10 mouse cellular contexts compared by ENCODE assay signal in genomic region chr14:25474732-25475131, GRCm38 (mm10). TPM values are rescaled to one million over a fixed set of nuclear protein-coding genes. Genes with fewer than 3 reads are reported as not detected.
A peak's percentile ranks its signal among the peaks of the same experiment; 100 is the strongest.
DNase-seq lines count a peak whose midpoint lies in the region; ATAC-seq and TF ChIP-seq lines count a peak whose summit lies in the region.
"Had no signal": no experiment of that assay in that cellular context is flagged by ENCODE, and none has a peak within 500 bp of the region (broad histone marks: within the 10 kb centered on the region; RNA-seq: fewer than 3 reads in every experiment).

No protein-coding gene starts in this region.

- intact Hi-C loops in gastrocnemius, adult 2 months (cut with DNase I) = loop anchor here (5.0 kb wide), 1 partner anchor 38 kb away; no protein-coding TSS in a partner anchor

- no peak overlapping the region for H3K4me2 ChIP-seq in lung, postnatal 0 days (replicated peaks; ENCODE audit: low read depth, low read length)
- no peak overlapping the region for H3K4me2 ChIP-seq in forebrain, postnatal 0 days (ENCODE audit: low read depth)
- H3K4me2 ChIP-seq: neural tube, embryonic 15.5 days had no signal

- peaks cover 50% of the 10 kb centered on the region for H3K4me1 ChIP-seq in lung, postnatal 0 days (ENCODE audit: insufficient read depth, low read depth, low read length)
- peaks cover 30% of the 10 kb centered on the region for H3K4me1 ChIP-seq in forebrain, postnatal 0 days (ENCODE audit: insufficient read depth)

- no peak for TF ChIP-seq EP300 in lung, postnatal 0 days (IDR thresholded peaks at IDR 0.05)

- H3K9ac ChIP-seq in lung, postnatal 0 days (replicated peaks; ENCODE audit: low read depth) = no peak overlapping the region
- H3K9ac ChIP-seq in forebrain, postnatal 0 days = no peak overlapping the region
- H3K9ac ChIP-seq: neural tube, embryonic 15.5 days had no signal

- DNase-seq in gastrocnemius, adult 2 months = peak; percentile 39
- DNase-seq in gastrocnemius, postnatal 4 days (ENCODE audit: low spot score in 2 of 2) = no peak
- no peak for DNase-seq in lung, postnatal 0 days (ENCODE audit: low spot score)
- DNase-seq in lung, adult 18-20 months = no peak
- DNase-seq in forebrain, postnatal 0 days = no peak
- DNase-seq in splenic B cell, adult 2 months (ENCODE audit: low read depth, low spot score) = peak; percentile 46
- no peak for DNase-seq in urinary bladder, postnatal 36 days (ENCODE audit: low spot score in 2 of 2)
- no peak for DNase-seq in urinary bladder, postnatal 14 days (ENCODE audit: low spot score)
- DNase-seq: adrenal gland, postnatal 36 days had no signal

- no peak for TF ChIP-seq CTCF in gastrocnemius, adult 2 months (IDR thresholded peaks at IDR 0.05)
- TF ChIP-seq CTCF in lung, postnatal 0 days (IDR thresholded peaks at IDR 0.05) = no peak
- no peak for TF ChIP-seq CTCF in forebrain, postnatal 0 days (IDR thresholded peaks at IDR 0.05; ENCODE audit: low read depth)

- peak overlapping the region; percentile 92 for H3K27ac ChIP-seq in gastrocnemius, adult 2 months
- H3K27ac ChIP-seq in lung, postnatal 0 days (ENCODE audit: low read length) = peak overlapping the region; percentile 54
- 0 out of 2 replicates have a peak overlapping the region, but pooled peaks have one; percentile 40 for H3K27ac ChIP-seq in forebrain, postnatal 0 days (ENCODE audit: low read depth, low read length)

- no peaks in the 10 kb centered on the region for H3K9me3 ChIP-seq in lung, postnatal 0 days (ENCODE audit: low read length)
- no peaks in the 10 kb centered on the region for H3K9me3 ChIP-seq in forebrain, postnatal 0 days (ENCODE audit: low read length)
- H3K9me3 ChIP-seq: neural tube, embryonic 15.5 days had no signal

- no peaks in the 10 kb centered on the region; the same call in none of the 2 replicates for H3K36me3 ChIP-seq in lung, postnatal 0 days (ENCODE audit: insufficient read depth, low read length)
- H3K36me3 ChIP-seq in forebrain, postnatal 0 days (ENCODE audit: insufficient read depth) = no peaks in the 10 kb centered on the region
- H3K36me3 ChIP-seq in splenic B cell, adult 2 months (ENCODE audit: control insufficient read depth, insufficient read depth, low read length, poor library complexity, severe bottlenecking) = no peaks in the 10 kb centered on the region
- H3K36me3 ChIP-seq: neural tube, embryonic 15.5 days had no signal

- WGBS in lung, postnatal 0 days = 50% methylated on average over 6 of the region's 6 CpGs
- 58% methylated on average over 6 of the region's 6 CpGs for WGBS in forebrain, postnatal 0 days

- ATAC-seq in lung, postnatal 0 days = no peak
- no peak for ATAC-seq in forebrain, postnatal 0 days

- H3K27me3 ChIP-seq in lung, postnatal 0 days (replicated peaks; ENCODE audit: insufficient read depth, low read length) = no peaks in the 10 kb centered on the region
- no peaks in the 10 kb centered on the region for H3K27me3 ChIP-seq in forebrain, postnatal 0 days (ENCODE audit: insufficient read depth, low read length)
- no peaks in the 10 kb centered on the region for H3K27me3 ChIP-seq in splenic B cell, adult 2 months (ENCODE audit: control insufficient read depth, insufficient read depth, low read length, poor library complexity, severe bottlenecking)
- H3K27me3 ChIP-seq: neural tube, embryonic 15.5 days had no signal

- H3K4me3 ChIP-seq in gastrocnemius, adult 2 months = 0 out of 2 replicates have a peak overlapping the region, but pooled peaks have one; percentile 7
- no peak overlapping the region for H3K4me3 ChIP-seq in lung, postnatal 0 days (ENCODE audit: low read depth, low read length)
- no peak overlapping the region for H3K4me3 ChIP-seq in forebrain, postnatal 0 days (ENCODE audit: low read depth, low read length)
- H3K4me3 ChIP-seq: neural tube, embryonic 15.5 days had no signal

RNA-seq across cellular contexts. Expression of gene Zmiz1, which starts 15.7 kb away (rescaled TPM):
- total RNA-seq in gastrocnemius, adult 2 months (2021) = 10 to 100 TPM; 27.4 to 34.5 TPM
- total RNA-seq in gastrocnemius, postnatal 4 days (2021) = 10 to 100 TPM; 53.8 to 55.2 TPM
- 18.0 and 20.2 TPM in 2 replicates for polyA plus RNA-seq in lung, postnatal 0 days (2015; fragmentation: Nextera tagmentation; extraction: Ambion mirVana)
- total RNA-seq in forebrain, postnatal 0 days (2014; rRNA removed) = 48.5 and 75.6 TPM in 2 replicates
- polyA plus RNA-seq in forebrain, postnatal 0 days (2015; fragmentation: Nextera tagmentation; extraction: Ambion mirVana) = 27.7 and 38.0 TPM in 2 replicates

Comparison
In these comparisons a context has a peak if more than half of its experiments do, and no peak if none do; other contexts are left out.
1. DNase-seq: peak in gastrocnemius, adult 2 months (single experiment) and splenic B cell, adult 2 months (single experiment); none in gastrocnemius, postnatal 4 days (0 of 2), lung, postnatal 0 days (single experiment), lung, adult 18-20 months (0 of 2), forebrain, postnatal 0 days (single experiment), urinary bladder, postnatal 36 days (0 of 2) and urinary bladder, postnatal 14 days (single experiment).
2. H3K27ac ChIP-seq: peak in every context shown above with its lines; median percentile 92 in gastrocnemius, adult 2 months; 54 in lung, postnatal 0 days; 40 in forebrain, postnatal 0 days.